7 mouse cellular contexts compared by ENCODE assay signal in genomic region chr4:136172011-136172541, GRCm38 (mm10). TPM values are rescaled to one million over a fixed set of nuclear protein-coding genes. Genes with fewer than 3 reads are reported as not detected.
DNase-seq lines count a peak whose midpoint lies in the region; ATAC-seq and TF ChIP-seq lines count a peak whose summit lies in the region.

E2f2 (plus strand) TSS chr4:136172394.

- no peak for TF ChIP-seq POLR2A in spleen, adult 2 months (IDR thresholded peaks at IDR 0.05; ENCODE audit: low read depth, low read length)

- WGBS in spleen, adult 2 months, result under 1% methylated on average over 35 of the region's 35 CpGs

- H3K36me3 ChIP-seq in E14TG2a.4 (ENCODE audit: insufficient read depth, low read length), result peaks cover 5% of the 10 kb centered on the region
- no peaks in the 10 kb centered on the region for H3K36me3 ChIP-seq in spleen, adult 2 months (ENCODE audit: control insufficient read depth, insufficient read depth, low read length)

- peak within 1 kb of the TSS; percentile 88 for H3K27ac ChIP-seq in spleen, adult 2 months (ENCODE audit: insufficient read depth, low read length)

- no peak for TF ChIP-seq CTCF in E14TG2a.4 (conservative IDR thresholded peaks at IDR 0.05; ENCODE audit: low read length)
- TF ChIP-seq CTCF in spleen, adult 2 months (IDR thresholded peaks at IDR 0.05; ENCODE audit: extremely low read depth, insufficient read depth, insufficient read length, insufficient replicate concordance), result no peak

- H3K27me3 ChIP-seq in E14TG2a.4 (ENCODE audit: insufficient read depth, low read length), result peaks cover 5% of the 10 kb centered on the region; the same call in 1 of the 2 replicates
- no peaks in the 10 kb centered on the region for H3K27me3 ChIP-seq in spleen, adult 2 months (ENCODE audit: control insufficient read depth, insufficient read depth, low read length)

- H3K4me1 ChIP-seq in E14TG2a.4 (replicated peaks; ENCODE audit: low read depth, low read length), result peaks cover 68% of the 10 kb centered on the region
- H3K4me1 ChIP-seq in spleen, adult 2 months (ENCODE audit: control insufficient read depth, insufficient read depth, insufficient read length), result peaks cover 31% of the 10 kb centered on the region; the same call in 1 of the 2 replicates

- DNase-seq in ZHBTc4 (ENCODE audit: low read depth, low spot score), result peak; percentile 79
- DNase-seq in heart, postnatal 10 days, result peak; percentile 74 to 81
- peak; percentile 87 to 90 for DNase-seq in kidney, postnatal 4 days
- DNase-seq in spleen, adult 2 months (ENCODE audit: low read depth in 1 of 2, low spot score in 2 of 2), result peak in 1 of 2 experiments; percentile 70

- H3K4me3 ChIP-seq in E14TG2a.4 (replicated peaks; ENCODE audit: low read length), result peak within 1 kb of the TSS; percentile 91
- peak within 1 kb of the TSS; percentile 74 for H3K4me3 ChIP-seq in spleen, adult 2 months (ENCODE audit: extremely low read depth, insufficient read depth, insufficient read length)

- H3K9me3 ChIP-seq in E14TG2a.4 (ENCODE audit: low read length), result no peaks in the 10 kb centered on the region

- intact Hi-C loops in heart, postnatal 10 days (cut with DNase I), result no loop called here

- ATAC-seq in erythroblast, adult 5-6 weeks (replicated peaks; ENCODE audit: low FRiP score, poor library complexity, severe bottlenecking), result peak; percentile 38
- ATAC-seq in megakaryocyte-erythroid progenitor cell, adult 5-6 weeks (replicated peaks; ENCODE audit: low FRiP score, low TSS enrichment, poor library complexity, severe bottlenecking), result peak; percentile 50

RNA-seq across cellular contexts. Expression of gene E2f2, which starts in this region (rescaled TPM):
- 226 and 246 TPM in 2 replicates for total RNA-seq in erythroblast, adult 5-6 weeks (2015; ENCODE audit: low replicate concordance)
- 344 and 364 TPM in 2 replicates for total RNA-seq in erythroblast, adult 5-6 weeks (2017; ENCODE audit: low replicate concordance)
- 1 to 10 TPM; 4.3 to 6.8 TPM for total RNA-seq in heart, postnatal 10 days (2021)
- 11.1 and 17.0 TPM in 2 replicates for total RNA-seq in megakaryocyte-erythroid progenitor cell, adult 5-6 weeks (2014; fragmentation: Nextera tagmentation)
- total RNA-seq in megakaryocyte-erythroid progenitor cell, adult 5-6 weeks (2017), result 4.5 and 10.2 TPM in 2 replicates
- polyA plus RNA-seq in spleen, adult 2 months (2012; rRNA removed), result 32.1 and 33.5 TPM in 2 replicates

Comparison
In these comparisons a context has a peak if more than half of its experiments do, and no peak if none do; other contexts are left out.
1. RNA of gene E2f2 (total RNA-seq): 226 to 364 TPM in erythroblast, adult 5-6 weeks; 4.5 to 17.0 TPM in megakaryocyte-erythroid progenitor cell, adult 5-6 weeks and 4.3 to 6.8 TPM in heart, postnatal 10 days; every median in the first group is over 10 times any median in the second.